Mouse (Mus musculus): ENCODE measurements at regions not wholly inside any gene's neighbourhood (a gene's known extent, or its start where the extent isn't known, plus 50 kb on each side); places are given as distances from the start of the nearest gene placed in this dataset.

DNA sequence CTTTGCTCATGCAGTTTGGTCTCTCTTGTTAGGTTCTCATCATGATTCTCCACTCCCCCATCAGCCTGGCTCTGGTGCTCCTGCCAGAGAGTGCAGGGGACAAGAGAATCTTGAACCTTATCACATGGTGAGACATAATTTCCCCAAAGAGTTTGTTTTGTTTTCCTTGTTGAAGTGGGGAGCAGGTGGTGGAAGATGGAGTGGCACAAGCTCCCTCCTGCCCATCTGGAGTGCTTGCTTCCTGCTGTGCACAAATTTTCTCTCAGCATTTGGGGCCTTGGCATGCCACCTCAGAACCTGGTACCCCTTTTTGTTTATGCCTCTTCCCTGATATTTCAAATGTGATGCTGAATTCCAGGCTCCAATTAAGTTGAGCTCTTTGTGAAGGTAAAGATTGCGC, 219.9 kb downstream of the Rnf144b start:
- no peak for TF ChIP-seq POLR2A (IDR thresholded peaks at IDR 0.05; ENCODE audit: low read depth, low read length)
- TF ChIP-seq KAT2A (IDR thresholded peaks at IDR 0.05; ENCODE audit: insufficient replicate concordance, low read length), result no peak
- TF ChIP-seq ZNF384 (IDR thresholded peaks at IDR 0.05; ENCODE audit: low read depth, low read length), result no peak
- no peak for TF ChIP-seq EP300 (IDR thresholded peaks at IDR 0.05; ENCODE audit: low read length)
